Mouse (Mus musculus) left cerebral cortex, postnatal 36 days (tissue): ENCODE data around the gene Calr. TPM values are rescaled to one million over a fixed set of nuclear protein-coding genes. Genes with fewer than 3 reads are reported as not detected.
"Not testable (repeated sequence)": the region's sequence is repeated elsewhere in the genome, so short reads cannot be mapped to it uniquely, and the experiment has no call there.

Experiments
- DNase-seq, 2 experiments: peaks; one replicate each; pipeline ENCODE4 v3.0.0; 2021 to 2022; ENCODE audit warnings: low spot score in 2 of 2, mixed read lengths in 1 of 2
- intact Hi-C: fragments of 180-260 bp; cut with DNase I; formaldehyde crosslinking; loops from one replicate; pipeline ENCODE4 v1.15.1; 2025
- total RNA-seq, 2 experiments: library from RNA; stranded (reverse); gene quantifications; 2 replicates each; pipeline ENCODE4 v1.2.3; 2021

The Calr gene
- total RNA-seq, 2 experiments from 2014 or later, result 435 to 511 TPM

DNA sequence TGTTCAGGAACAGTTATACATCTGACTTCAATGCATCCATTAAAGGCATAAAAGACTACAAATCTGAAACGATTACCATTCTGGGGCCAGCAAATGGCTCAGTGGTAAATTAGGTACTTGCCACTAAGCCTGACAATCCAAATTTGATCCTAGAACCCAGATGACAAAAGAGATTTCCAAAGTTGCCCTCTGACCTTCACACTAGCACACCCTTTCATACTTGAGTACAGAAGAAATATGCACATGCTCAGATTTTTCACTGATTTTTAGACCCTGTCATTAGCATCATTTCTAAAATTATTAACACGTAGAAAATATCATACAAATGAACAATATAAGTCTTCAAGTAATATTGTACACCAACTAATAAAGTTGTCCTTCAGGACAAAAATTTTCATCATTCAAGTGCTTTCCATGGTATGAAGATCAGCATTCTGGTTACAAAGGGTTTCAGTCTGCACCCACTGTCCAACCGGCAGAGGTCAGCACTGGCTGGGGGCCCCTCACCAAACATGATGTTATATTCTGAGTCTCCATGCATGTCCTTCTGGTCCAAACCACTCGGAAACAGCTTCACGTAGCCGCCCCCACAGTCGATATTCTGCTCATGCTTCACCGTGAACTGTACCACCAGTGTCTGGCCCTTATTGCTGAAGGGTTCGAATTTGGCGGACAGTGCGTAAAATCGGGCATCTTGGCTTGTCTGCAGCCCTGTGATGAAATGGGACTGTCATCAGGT lies 1.2 kb downstream of the Calr start:
- DNase-seq, result peak; percentile 19 to 33

DNA sequence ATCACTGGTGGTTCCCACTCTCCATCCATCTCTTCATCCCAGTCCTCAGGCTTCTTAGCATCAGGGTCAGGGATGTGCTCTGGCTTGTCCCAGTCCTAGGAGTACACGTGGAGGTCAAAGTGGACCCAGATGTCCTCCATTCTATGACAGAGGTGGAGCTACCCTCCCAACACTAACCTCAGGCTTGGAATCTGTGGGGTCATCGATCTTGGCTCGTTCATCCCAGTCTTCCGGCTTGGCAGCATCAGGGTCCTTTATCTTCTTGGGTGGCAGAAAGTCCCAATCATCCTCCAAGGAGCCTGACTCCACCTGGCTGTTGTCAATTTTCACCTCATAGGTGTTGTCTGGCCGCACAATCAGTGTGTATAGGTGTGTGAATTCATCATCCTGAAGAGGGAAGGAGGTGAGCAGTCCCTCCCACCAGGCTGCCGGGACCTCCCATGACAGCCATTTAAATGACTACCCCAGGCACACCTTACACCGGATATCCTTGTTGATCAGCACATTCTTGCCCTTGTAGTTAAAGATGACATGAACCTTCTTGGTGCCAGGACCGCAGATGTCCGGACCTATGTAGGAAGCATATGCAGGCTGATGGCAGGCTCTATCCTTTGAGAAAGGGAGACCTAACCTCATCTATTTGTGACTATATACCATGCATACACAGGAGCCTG lies 2.2 kb downstream of the Calr start:
- DNase-seq, result no peak
- intact Hi-C loops, result no loop called here

More for the DNA sequence above, 1.2 kb downstream of the Calr start:
- intact Hi-C loops, result no loop called here

GRCm38 (mm10) chr8:84841514-84841913 lies 5.2 kb downstream of the Calr start:
- intact Hi-C loops, result no loop called here

GRCm38 (mm10) chr8:84840248-84840999 lies 6.3 kb downstream of the Calr start, which contains the start of gene Rad23a:
Gene Rad23a, minus strand, starts transcription at chr8:84840665.
- intact Hi-C loops, result no loop called here
- peak; percentile 90 to 92 for DNase-seq

More at GRCm38 (mm10) chr8:84841514-84841913, 5.2 kb downstream of the Calr start:
- no peak for DNase-seq

DNA sequence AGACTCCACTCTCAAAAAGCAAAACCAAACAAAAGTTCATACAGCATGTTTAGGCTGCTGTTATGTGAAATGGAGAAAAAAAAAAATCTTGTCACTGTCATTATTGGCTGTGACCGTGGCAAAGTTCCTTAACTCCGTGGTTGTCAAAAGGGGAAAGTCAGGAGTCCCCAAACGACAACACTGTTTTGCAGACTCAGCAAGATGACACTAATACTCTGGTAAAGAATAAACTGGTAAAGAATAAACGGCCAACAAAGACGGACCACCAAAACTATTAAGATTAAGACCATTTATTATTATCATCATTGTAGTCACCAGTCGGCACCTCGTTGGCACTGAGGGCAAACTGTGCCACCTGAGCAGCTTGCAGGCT lies 6.9 kb downstream of the Calr start:
- intact Hi-C loops, result no loop called here
- DNase-seq, result no peak

GRCm38 (mm10) chr8:84839411-84839810 lies 7.3 kb downstream of the Calr start:
- no peak for DNase-seq
- intact Hi-C loops, result no loop called here

GRCm38 (mm10) chr8:84838513-84838912 lies 8.2 kb downstream of the Calr start:
- intact Hi-C loops, result no loop called here
- DNase-seq, result no peak

GRCm38 (mm10) chr8:84837912-84838470 lies 8.7 kb downstream of the Calr start:
- intact Hi-C loops, result no loop called here

DNA sequence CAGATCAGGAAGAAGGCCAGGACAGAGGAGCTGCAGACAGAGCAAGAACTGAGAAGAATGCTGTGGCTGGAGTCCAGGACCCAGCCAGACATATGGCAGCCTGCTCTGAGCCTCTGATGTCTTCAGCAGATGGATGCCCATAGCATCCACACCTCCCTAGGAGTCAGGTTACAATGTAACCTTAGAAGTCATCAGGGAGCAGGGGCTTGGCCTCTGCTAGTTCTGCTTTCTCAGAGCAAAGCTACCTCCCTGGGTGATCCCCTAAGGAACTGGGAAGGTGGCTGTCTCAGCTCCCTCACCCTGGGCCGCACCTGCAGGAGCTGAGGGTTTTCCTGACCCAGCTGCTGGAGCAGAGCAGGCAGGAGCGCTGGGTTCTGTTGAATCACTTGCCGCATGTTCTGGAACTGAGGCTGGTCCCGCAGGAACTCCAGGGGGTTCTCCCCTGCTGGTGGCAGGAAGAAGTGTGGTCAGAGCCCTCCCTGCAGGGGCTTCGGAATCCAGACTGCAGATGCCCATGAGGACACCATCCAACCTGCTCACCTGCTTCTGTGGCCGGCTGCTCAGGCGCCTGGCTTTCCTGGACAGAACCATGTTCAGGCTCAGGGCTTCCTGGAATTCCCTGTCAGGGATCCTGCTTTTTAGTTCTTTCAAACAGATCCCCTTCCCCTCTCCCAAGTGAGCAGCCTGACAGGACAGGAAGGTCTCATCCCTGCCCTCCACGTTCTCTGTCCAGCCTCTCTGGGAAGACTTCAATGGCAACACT lies 9.4 kb downstream of the Calr start:
- no peak for DNase-seq
- intact Hi-C loops, result no loop called here

More at GRCm38 (mm10) chr8:84837912-84838470, 8.7 kb downstream of the Calr start:
- no peak for DNase-seq

DNA sequence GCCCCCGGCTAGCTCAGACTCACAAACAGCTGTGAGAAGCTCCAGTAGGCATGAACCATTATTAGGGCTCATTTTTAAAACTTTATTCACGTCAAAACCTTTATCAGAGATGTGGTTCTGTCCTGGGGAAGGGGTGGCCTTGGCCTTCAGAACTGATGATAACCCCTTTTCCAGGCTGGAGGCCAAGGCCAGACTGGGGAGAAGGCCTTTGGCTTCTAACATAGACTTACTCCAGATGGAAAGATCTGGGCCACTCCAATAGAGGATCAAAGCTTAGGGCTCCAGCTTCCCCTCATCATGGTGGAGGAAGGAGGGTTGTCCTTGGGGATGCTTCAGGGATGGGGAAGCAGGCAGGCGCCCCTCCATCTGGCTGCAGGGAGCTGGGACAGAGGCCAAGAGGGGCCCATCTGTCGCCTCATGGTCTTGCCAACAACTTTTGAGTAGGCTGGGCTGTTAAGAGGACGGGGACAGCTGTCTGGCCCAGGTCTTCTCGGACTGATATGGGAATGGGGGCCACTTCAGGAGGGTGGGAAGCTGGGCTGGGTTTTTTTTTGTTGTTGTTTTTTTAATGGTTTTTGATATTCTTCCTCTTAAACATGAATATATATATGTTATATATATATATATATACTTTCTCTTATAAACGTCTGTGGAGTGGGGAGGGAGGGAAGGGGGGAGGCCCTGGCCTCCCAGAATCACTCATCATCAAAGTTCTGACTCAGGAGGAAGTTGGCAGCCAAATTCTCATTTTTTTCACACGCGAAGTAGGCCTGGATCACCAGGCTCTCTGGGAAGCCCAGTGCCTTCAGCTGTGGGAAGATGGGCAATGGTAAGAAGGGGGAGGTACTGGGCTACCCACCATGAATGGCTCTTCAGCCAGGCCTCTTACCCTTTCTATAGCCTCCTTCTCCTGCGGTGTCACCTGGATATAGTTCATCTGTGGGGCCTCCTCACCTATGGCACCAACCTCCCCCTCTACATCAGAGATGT lies 11.6 kb downstream of the Calr start:
- peak; percentile 73 to 79 for DNase-seq

GRCm38 (mm10) chr8:84834002-84834865 lies 12.5 kb downstream of the Calr start:
- intact Hi-C loops, result no loop called here
- no peak for DNase-seq

More for the DNA sequence above, 11.6 kb downstream of the Calr start:
- intact Hi-C loops, result no loop called here

DNA sequence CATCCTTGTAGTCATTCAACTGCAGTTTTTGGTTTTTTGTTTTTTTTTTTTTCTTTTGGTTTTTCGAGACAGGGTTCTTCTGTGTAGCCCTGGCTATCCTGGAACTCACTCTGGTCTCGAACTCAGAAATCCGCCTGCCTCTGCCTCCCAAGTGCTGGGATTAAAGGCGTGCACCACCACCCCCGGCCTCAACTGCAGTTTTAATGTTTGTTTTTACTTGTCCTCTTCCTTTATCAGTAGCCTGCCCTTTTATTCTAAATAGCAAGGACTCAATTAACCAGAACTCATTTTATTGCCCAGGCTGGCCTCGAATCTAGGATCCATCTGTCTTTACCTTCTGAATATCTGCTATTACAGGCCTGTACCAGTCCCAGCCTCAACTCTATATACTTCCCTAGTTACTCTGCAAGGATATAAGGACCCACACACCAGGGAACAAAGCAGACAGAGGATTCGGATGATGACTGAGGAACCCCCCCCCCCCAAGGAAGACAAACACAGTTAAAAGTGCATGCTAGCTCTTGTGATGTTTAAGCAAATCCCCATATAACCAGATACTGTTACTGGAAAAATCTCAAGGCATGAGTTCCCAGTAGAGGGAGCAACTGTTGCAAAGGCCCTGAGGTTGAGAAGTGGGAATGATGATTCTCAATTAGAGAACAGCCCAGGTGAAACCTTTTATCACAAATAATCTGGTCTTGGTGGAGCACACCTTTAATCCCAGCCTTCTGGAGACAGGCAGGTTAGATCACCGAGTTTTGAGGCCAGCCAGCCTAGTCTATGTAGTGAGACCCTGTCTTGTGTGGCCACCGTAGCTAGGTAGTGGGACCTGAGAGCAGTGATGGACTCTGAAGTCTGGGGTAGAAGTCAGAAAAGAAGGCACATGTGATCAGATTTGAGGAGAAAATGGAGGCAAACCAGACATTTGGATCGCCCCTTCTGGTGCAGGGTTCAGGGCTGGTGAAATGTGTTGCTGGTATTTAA lies 13.7 kb downstream of the Calr start:
- intact Hi-C loops, result no loop called here
- DNase-seq, result no peak

DNA sequence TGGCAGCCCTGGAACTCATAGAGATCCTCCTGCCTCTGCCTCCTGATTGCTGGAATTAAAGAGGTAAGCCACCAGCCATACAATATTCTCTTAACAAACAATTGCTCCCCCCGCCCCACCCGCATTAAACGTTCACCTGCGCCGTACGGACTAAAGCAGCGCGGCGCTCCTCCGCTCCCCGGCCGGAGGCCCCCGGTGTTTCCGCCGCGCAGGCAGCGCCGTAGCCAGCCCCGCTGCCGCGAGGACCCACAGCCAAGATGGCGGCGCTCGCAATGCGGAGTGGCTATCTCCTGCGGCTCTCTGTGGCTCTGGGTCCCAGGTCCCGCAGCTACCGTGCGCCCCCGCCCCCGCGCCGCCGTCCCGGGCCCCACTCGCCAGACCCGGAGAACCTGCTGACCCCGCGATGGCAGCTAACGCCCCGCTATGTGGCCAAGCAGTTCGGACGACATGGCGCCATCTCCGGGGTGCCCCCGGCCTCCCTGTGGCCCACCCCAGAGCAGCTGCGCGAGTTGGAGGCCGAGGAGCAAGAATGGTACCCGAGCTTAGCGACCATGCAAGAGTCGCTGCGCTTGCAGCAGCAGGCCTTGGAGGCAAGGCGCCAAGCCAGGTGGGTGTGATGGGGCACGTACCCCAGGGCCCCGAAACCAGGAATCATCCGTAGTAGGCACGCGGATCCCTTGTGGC lies 14.6 kb downstream of the Calr start:
- intact Hi-C loops, result no loop called here
- DNase-seq, result peak; percentile 82 to 84

GRCm38 (mm10) chr8:84831490-84831889 lies 15.2 kb downstream of the Calr start, which contains the start of gene Gadd45gip1:
Gene Gadd45gip1, plus strand, starts transcription at chr8:84831522.
- no peak for DNase-seq
- intact Hi-C loops, result no loop called here

DNA sequence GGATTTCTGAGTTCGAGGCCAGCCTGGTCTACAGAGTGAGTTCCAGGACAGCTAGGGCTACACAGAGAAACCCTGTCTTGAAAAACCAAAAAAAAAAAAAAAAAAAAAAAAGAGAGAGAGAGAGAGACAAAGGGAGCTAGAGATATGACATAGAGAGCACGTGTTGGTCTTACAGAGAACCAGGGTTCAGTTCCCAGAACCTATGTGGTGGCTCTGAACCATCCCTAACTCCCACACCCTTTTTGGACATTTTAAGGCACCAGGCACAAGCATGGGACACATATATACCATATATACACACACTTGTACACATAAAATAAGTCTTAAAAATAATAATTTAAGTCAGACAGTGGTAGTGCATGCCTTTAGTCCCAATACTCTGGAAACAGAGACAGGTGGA lies 20.2 kb downstream of the Calr start:
- DNase-seq, intact Hi-C loops: not testable (repeated sequence)
